Mouse (Mus musculus) stomach, postnatal 0 days (tissue): Measurements from ENCODE around the gene Ccdc97. TPM values are rescaled to one million over a fixed set of nuclear protein-coding genes. Genes with fewer than 3 reads are reported as not detected.

Source experiments
- ATAC-seq: fragments of 200-750 bp; cut with Nextera tagmentation; 2 replicates; pipeline ENCODE4 v1.8.0; 2017; ENCODE audit not compliant: low FRiP score, low TSS enrichment
- DNase-seq: peaks from one replicate; pipeline ENCODE4 v3.0.0-alpha.2; 2016; ENCODE audit warnings: low spot score
- H3K27ac ChIP-seq: fragments of 300-500 bp; sonication (generic); replicated peaks from 2 replicates; pipeline ENCODE4 v1.5.1; 2014; ENCODE audit warnings: mild to moderate bottlenecking, control low read depth
- H3K27me3 ChIP-seq: fragments of 300-500 bp; sonication (generic); 2 replicates; pipeline ENCODE4 v1.6.1; 2014; ENCODE audit warnings: low read length; ENCODE audit not compliant: control insufficient read depth, insufficient read depth
- H3K36me3 ChIP-seq: fragments of 300-500 bp; sonication (generic); 2 replicates; pipeline ENCODE4 v1.6.1; 2014; ENCODE audit warnings: low read length, mixed read lengths; ENCODE audit not compliant: control insufficient read depth, insufficient read depth
- H3K4me1 ChIP-seq: fragments of 300-500 bp; sonication (generic); replicated peaks from 2 replicates; pipeline ENCODE4 v1.6.1; 2014; ENCODE audit warnings: antibody characterized with exemption; ENCODE audit not compliant: control insufficient read depth, insufficient read depth
- H3K4me2 ChIP-seq: fragments of 300-500 bp; sonication (generic); replicated peaks from 2 replicates; pipeline ENCODE4 v1.6.1; 2014; ENCODE audit warnings: low read depth, mild to moderate bottlenecking, control low read depth, moderate library complexity
- H3K4me3 ChIP-seq: fragments of 300-500 bp; sonication (generic); 2 replicates; pipeline ENCODE4 v1.5.1; 2014; ENCODE audit warnings: low read depth, low read length, control low read depth
- H3K9ac ChIP-seq: fragments of 300-500 bp; sonication (generic); 2 replicates; pipeline ENCODE4 v1.6.1; 2014; ENCODE audit warnings: mild to moderate bottlenecking, low read length, control low read depth, mixed read lengths
- H3K9me3 ChIP-seq: fragments of 300-500 bp; sonication (generic); 2 replicates; pipeline ENCODE4 v1.6.1; 2016; ENCODE audit warnings: low read length; ENCODE audit not compliant: control insufficient read depth
- CTCF ChIP-seq: IDR thresholded peaks from 2 replicates; pipeline ENCODE4 v1.5.1; 2016; ENCODE audit warnings: antibody characterized with exemption, low read depth, mild to moderate bottlenecking, moderate library complexity
- EP300 ChIP-seq: optimal IDR thresholded peaks from 2 replicates; pipeline ENCODE3; 2016; ENCODE audit warnings: antibody characterized with exemption
- WGBS: fragments of 180-500 bp; shearing (Covaris S2); extraction: QIAGEN DNeasy Blood & Tissue Kit; methylation state at CpG from one replicate; pipeline ENCODE4 v1.1.7; 2014; 5-methylcytosine and 5-hydroxymethylcytosine counted together
- polyA plus RNA-seq: library from polyadenylated mRNA; unstranded; fragments of >200 nt; fragmentation: Nextera tagmentation; extraction: Ambion mirVana; gene quantifications from 2 replicates; pipeline ENCODE4 v1.2.1, GENCODE M21; 2015

The Ccdc97 gene
- polyA plus RNA-seq, 1 experiment from 2014 or later, result 7.9 TPM

DNA sequence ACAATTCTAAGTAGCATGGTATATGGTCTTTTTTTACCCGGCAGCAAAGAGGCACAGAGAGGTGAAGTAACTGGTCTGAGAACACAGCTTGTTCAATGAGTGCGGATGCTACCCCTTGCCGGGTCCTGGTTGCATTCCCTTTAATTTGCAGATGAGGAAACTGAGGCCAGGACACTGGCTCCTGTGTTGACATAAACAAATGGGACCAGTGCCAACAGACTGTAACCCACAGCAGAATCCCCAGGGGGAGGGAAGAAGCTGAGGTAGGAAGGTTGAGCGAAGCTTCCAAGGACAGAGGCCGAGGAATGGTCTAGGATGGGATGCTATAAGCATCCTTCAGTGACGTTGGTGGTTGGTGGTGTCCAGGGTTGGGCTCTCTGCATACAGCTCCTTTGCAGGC lies 43.5 kb downstream of the Ccdc97 start:
- no peak overlapping the region for H3K9ac ChIP-seq
- H3K4me2 ChIP-seq, result no peak overlapping the region
- TF ChIP-seq CTCF (no peak), EP300 (no peak)
- WGBS, result 54% methylated on average over 6 of the region's 6 CpGs
- peaks cover 3% of the 10 kb centered on the region; the same call in 1 of the 2 replicates for H3K4me1 ChIP-seq
- H3K27me3 ChIP-seq, result no peaks in the 10 kb centered on the region
- H3K4me3 ChIP-seq, result no peak overlapping the region
- no peaks in the 10 kb centered on the region for H3K36me3 ChIP-seq
- no peak overlapping the region for H3K27ac ChIP-seq
- H3K9me3 ChIP-seq, result no peaks in the 10 kb centered on the region
- DNase-seq (no peak), ATAC-seq (no peak)

DNA sequence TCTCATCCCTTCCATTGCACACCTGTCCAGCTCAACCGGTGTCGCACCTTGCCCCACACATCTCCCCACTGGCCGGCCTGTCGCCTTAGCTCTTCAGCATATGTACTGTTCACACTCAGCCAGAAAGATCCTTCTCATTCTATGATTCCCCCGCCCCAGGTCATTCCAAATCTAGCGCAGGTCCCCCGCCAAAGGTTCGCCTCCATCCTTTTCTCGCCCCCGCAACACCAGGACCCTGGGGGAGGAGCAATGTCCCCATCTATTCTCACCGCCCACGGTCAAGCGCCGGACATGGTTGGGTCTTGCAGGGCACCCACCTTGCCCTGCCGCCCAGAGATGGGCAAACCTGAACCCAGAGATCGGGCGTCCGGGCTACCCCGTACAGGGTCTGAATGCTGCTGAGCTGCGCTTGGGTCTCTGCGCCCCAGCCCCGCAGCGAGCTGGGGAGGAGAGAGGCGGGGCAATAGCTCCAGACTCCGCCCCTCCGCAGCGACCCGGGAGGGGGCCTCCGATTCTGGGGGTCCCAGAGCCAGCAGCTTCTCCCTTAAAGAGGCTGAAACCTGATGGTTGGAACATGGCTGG lies 44.1 kb downstream of the Ccdc97 start, which contains the start of gene Tmem91:
TSS of gene Tmem91 (minus strand) at position 448 of the 582 bp plus-strand sequence.
- no peak within 1 kb of the TSS for H3K27ac ChIP-seq
- peak within 1 kb of the TSS; percentile 28 for H3K4me3 ChIP-seq
- H3K27me3 ChIP-seq, result no peaks in the 10 kb centered on the region
- no peak for ATAC-seq
- TF ChIP-seq CTCF (no peak), EP300 (no peak)
- no peaks in the 10 kb centered on the region for H3K9me3 ChIP-seq
- H3K9ac ChIP-seq, result peak within 1 kb of the TSS; percentile 45; the same call in 1 of the 2 replicates
- peak within 1 kb of the TSS; percentile 51 for H3K4me2 ChIP-seq
- DNase-seq, result no peak
- no peaks in the 10 kb centered on the region for H3K36me3 ChIP-seq
- peaks cover 3% of the 10 kb centered on the region; the same call in 1 of the 2 replicates for H3K4me1 ChIP-seq
- 3% methylated on average over 26 of the region's 29 CpGs for WGBS

DNA sequence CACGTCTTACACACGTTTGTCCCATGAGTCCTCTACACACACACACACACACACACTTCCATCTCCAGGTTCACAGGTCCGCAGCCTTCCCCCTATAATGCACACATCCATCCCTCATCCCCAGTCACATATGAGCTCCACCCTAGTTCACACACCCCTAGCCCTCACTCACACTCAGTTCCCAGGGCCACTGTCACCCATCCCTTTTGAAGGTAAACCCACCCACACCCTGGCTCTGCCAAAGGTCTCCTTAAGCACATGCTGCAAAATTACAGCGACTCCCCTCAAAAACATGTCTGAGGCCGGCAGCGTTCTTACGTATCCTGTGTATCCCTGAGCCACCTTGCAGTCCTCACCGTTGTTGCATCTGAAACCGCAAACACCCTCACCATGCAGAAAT lies 44.6 kb downstream of the Ccdc97 start:
- Histone ChIP-seq H3K4me3 (peak overlapping the region; percentile 28; the same call in 1 of the 2 replicates), H3K27ac (no peak overlapping the region), H3K4me1 (0 out of 2 replicates have a peak, but pooled peaks cover 3% of the 10 kb centered on the region), H3K36me3 (no peaks in the 10 kb centered on the region), H3K9ac (no peak overlapping the region), H3K27me3 (no peaks in the 10 kb centered on the region), H3K4me2 (peak overlapping the region; percentile 51; the same call in 1 of the 2 replicates), H3K9me3 (no peaks in the 10 kb centered on the region)
- WGBS, result 25% methylated on average over 9 of the region's 9 CpGs
- DNase-seq (no peak), ATAC-seq (no peak)
- TF ChIP-seq EP300 (no peak), CTCF (no peak)

DNA sequence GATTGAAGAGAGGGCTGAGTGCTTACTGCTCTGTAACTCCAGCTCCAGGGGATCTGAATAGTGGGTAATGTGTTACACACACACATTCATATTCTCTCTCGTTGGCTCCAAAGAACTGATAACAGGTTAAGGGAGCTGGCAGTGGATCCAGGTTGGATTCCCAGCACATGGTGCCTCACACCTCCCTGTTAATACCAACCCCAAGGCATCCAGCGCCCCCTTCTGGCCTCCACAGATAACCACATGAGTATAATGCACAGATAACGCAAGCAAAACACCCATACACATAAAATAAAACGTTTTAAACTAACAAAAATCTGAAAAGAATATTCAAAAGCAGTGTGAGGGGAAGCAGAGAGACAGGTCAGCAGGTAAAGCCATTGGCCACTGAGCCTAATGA lies 46.4 kb downstream of the Ccdc97 start:
- H3K36me3 ChIP-seq, result 0 out of 2 replicates have a peak, but pooled peaks cover 5% of the 10 kb centered on the region
- no peak overlapping the region for H3K4me2 ChIP-seq
- H3K27ac ChIP-seq, result no peak overlapping the region
- no peaks in the 10 kb centered on the region for H3K9me3 ChIP-seq
- H3K4me3 ChIP-seq, result no peak overlapping the region
- H3K9ac ChIP-seq, result no peak overlapping the region
- no peaks in the 10 kb centered on the region for H3K27me3 ChIP-seq
- 52% methylated on average over 4 of the region's 4 CpGs for WGBS
- ATAC-seq, result no peak
- H3K4me1 ChIP-seq, result 0 out of 2 replicates have a peak, but pooled peaks cover 3% of the 10 kb centered on the region
- DNase-seq, result no peak
- peak; percentile 35 for TF ChIP-seq CTCF
- no peak for TF ChIP-seq EP300

DNA sequence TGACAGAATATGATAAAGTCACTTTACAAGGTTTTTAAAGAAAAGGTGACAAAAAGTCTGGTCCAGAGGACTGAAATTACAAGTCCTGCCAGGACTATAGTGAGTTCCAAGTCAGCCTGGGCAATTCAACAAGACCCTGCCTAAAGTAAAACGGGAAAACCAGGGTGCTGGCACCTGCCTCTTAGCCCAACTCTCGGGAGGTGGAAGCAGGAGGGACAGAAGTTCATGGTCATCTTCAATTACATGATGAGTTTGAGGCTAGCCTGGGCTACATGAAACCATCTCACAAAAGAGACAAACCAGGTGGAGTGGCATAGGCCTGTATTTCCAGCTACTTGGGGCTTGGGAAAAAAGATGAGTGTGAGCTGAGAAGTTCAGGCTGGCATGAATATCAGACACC lies 47.2 kb downstream of the Ccdc97 start:
- H3K9ac ChIP-seq, result no peak overlapping the region
- H3K9me3 ChIP-seq, result no peaks in the 10 kb centered on the region
- TF ChIP-seq CTCF (no peak), EP300 (no peak)
- no peaks in the 10 kb centered on the region for H3K27me3 ChIP-seq
- 0 out of 2 replicates have a peak, but pooled peaks cover 5% of the 10 kb centered on the region for H3K36me3 ChIP-seq
- no peak overlapping the region for H3K4me2 ChIP-seq
- DNase-seq (no peak), ATAC-seq (no peak)
- 0 out of 2 replicates have a peak, but pooled peaks cover 3% of the 10 kb centered on the region for H3K4me1 ChIP-seq
- WGBS, result 58% methylated on average over 2 of the region's 2 CpGs
- H3K4me3 ChIP-seq, result no peak overlapping the region
- H3K27ac ChIP-seq, result no peak overlapping the region

DNA sequence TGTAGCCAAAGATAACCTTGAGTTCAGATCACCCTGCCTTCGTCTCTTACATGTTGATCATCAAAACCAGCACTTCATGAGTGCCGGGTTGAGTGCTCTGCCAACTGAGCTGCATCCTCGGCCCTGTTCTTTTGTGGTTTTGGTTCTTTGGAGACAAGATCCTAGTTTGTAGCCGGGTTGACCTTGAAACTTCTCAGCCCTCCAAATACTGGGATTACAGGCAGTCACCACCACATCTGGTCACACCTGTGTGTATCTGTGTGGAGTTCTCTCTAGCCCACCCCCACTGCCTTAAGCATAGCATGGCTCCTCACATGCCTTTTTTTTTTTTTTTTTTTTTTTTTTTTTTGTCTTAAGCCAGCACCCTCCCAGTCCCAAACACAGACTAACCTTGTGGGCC lies 48.8 kb downstream of the Ccdc97 start:
- no peak for ATAC-seq
- Histone ChIP-seq H3K9me3 (no peaks in the 10 kb centered on the region), H3K9ac (no peak overlapping the region), H3K27ac (no peak overlapping the region), H3K36me3 (0 out of 2 replicates have a peak, but pooled peaks cover 5% of the 10 kb centered on the region), H3K4me3 (no peak overlapping the region), H3K4me1 (0 out of 2 replicates have a peak, but pooled peaks cover 1% of the 10 kb centered on the region), H3K27me3 (no peaks in the 10 kb centered on the region), H3K4me2 (no peak overlapping the region)
- TF ChIP-seq CTCF, result no peak
- TF ChIP-seq EP300, result no peak
- no peak for DNase-seq
- WGBS, result 89% methylated on average over 4 of the region's 4 CpGs
